Mouse (Mus musculus) E14TG2a.4 (cell line): ENCODE data around the gene Fam192a.

ENCODE experiments used
- CTCF ChIP-seq: conservative IDR thresholded peaks from 2 replicates; pipeline ENCODE4 v1.5.1; 2014; ENCODE audit warnings: low read length
- NANOG ChIP-seq: IDR thresholded peaks from 2 replicates; pipeline ENCODE4 v1.6.1; 2014; ENCODE audit warnings: borderline replicate concordance, low read length, mixed read lengths

DNA sequence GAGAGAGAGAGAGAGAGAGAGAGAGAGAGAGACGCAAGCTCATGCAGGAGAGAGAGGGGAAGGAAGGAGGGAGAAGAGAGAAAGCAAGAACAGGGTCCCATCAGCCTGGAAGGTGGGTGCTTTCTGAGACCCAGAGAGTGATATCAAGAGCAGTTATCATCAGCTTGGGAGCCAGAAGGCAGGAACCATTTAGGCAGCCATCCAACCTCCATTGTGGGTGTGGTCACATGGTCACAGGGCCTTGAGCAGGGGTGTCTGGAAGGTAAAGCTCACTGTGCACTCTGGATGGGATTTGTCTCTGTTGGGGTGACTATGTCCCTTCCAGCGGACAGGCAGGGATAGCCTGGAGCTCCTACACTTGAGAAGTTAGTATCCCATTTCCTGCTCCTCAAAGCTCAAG is 61.8 kb downstream of the Fam192a start:
- TF ChIP-seq CTCF (no peak), NANOG (no peak)
